Mouse (Mus musculus) myocyte (in vitro differentiated cells): ENCODE results near the gene Hopx. TPM values are rescaled to one million over a fixed set of nuclear protein-coding genes. Genes with fewer than 3 reads are reported as not detected.

Experiments used
- H3K27me3 ChIP-seq: one replicate; pipeline ENCODE4 v1.6.1; 2011; ENCODE audit not compliant: control insufficient read depth, insufficient read depth, insufficient read length
- H3K36me3 ChIP-seq: one replicate; pipeline ENCODE4 v1.6.1; 2011; ENCODE audit not compliant: control insufficient read depth, insufficient read depth
- H3K4me2 ChIP-seq: one replicate; pipeline ENCODE4 v1.6.1; 2011; ENCODE audit warnings: low read depth, control low read depth
- H3K4me3 ChIP-seq: one replicate; pipeline ENCODE4 v1.5.1; 2011; ENCODE audit warnings: mild to moderate bottlenecking, control low read depth, moderate library complexity
- H3K79me2 ChIP-seq: one replicate; pipeline ENCODE4 v1.6.1; 2011; ENCODE audit not compliant: control insufficient read depth, insufficient read depth
- H3ac ChIP-seq: one replicate; pipeline ENCODE4 v1.6.1; 2011; ENCODE audit not compliant: control insufficient read depth, insufficient read length
- CEBPB ChIP-seq: IDR thresholded peaks from 2 replicates; pipeline ENCODE4 v1.6.1; 2011; ENCODE audit warnings: mild to moderate bottlenecking, moderate library complexity; ENCODE audit not compliant: poor library complexity, insufficient read depth, severe bottlenecking
- E2F4 ChIP-seq: IDR thresholded peaks from one replicate; pipeline ENCODE4 v1.6.1; 2011; ENCODE audit warnings: mild to moderate bottlenecking, control low read depth, moderate library complexity; ENCODE audit not compliant: insufficient read depth
- MAX ChIP-seq: IDR thresholded peaks from one replicate; pipeline ENCODE4 v1.6.1; 2011; ENCODE audit warnings: low read depth, mild to moderate bottlenecking, control low read depth
- MYOD1 ChIP-seq, 3 experiments: IDR thresholded peaks; one replicate each; pipeline ENCODE4 v1.6.1; 2011; ENCODE audit warnings: control low read depth in 2 of 3, low read depth in 2 of 3, mild to moderate bottlenecking in 2 of 3, moderate library complexity in 1 of 3; ENCODE audit not compliant: insufficient read length in 2 of 3, control insufficient read depth in 1 of 3
- MYOG ChIP-seq, 3 experiments: IDR thresholded peaks; one replicate each; pipeline ENCODE4 v1.6.1; 2011; ENCODE audit warnings: control low read depth in 2 of 3, low read depth in 2 of 3, mild to moderate bottlenecking in 2 of 3; ENCODE audit not compliant: insufficient read length in 2 of 3, control insufficient read depth in 1 of 3, insufficient read depth in 1 of 3
- POLR2A ChIP-seq: IDR thresholded peaks from one replicate; pipeline ENCODE4 v1.6.1; 2011; ENCODE audit warnings: low read depth, mild to moderate bottlenecking, control low read depth, moderate library complexity; ENCODE audit not compliant: insufficient read length
- POLR2AphosphoS2 ChIP-seq: IDR thresholded peaks from one replicate; pipeline ENCODE4 v1.6.1; 2011; ENCODE audit warnings: low read depth, control low read depth; ENCODE audit not compliant: insufficient read length
- REST ChIP-seq: IDR thresholded peaks from one replicate; pipeline ENCODE4 v1.6.1; 2011; ENCODE audit warnings: mild to moderate bottlenecking, control low read depth, moderate library complexity; ENCODE audit not compliant: insufficient read depth, insufficient read length
- SRF ChIP-seq: IDR thresholded peaks from one replicate; pipeline ENCODE4 v1.6.1; 2011; ENCODE audit warnings: low read depth; ENCODE audit not compliant: control insufficient read depth, insufficient read length
- TCF12 ChIP-seq: IDR thresholded peaks from one replicate; pipeline ENCODE4 v1.6.1; 2011; ENCODE audit warnings: mild to moderate bottlenecking, control low read depth; ENCODE audit not compliant: poor library complexity, insufficient read depth, severe bottlenecking
- TCF3 ChIP-seq: IDR thresholded peaks from one replicate; pipeline ENCODE4 v1.6.1; 2011; ENCODE audit warnings: low read depth, control low read depth; ENCODE audit not compliant: insufficient read length
- USF1 ChIP-seq: IDR thresholded peaks from one replicate; pipeline ENCODE4 v1.6.1; 2011; ENCODE audit warnings: low read depth, mild to moderate bottlenecking, control low read depth, moderate library complexity
- polyA plus RNA-seq: library from polyadenylated mRNA; unstranded; fragments of >200 nt; fragmentation: generic; extraction: Trizol; gene quantifications from one replicate; pipeline ENCODE4 v1.2.1, GENCODE M21; 2012; ENCODE audit warnings: missing spikeins

Gene Hopx
- polyA plus RNA-seq, 1 experiment: 0.68 TPM

DNA sequence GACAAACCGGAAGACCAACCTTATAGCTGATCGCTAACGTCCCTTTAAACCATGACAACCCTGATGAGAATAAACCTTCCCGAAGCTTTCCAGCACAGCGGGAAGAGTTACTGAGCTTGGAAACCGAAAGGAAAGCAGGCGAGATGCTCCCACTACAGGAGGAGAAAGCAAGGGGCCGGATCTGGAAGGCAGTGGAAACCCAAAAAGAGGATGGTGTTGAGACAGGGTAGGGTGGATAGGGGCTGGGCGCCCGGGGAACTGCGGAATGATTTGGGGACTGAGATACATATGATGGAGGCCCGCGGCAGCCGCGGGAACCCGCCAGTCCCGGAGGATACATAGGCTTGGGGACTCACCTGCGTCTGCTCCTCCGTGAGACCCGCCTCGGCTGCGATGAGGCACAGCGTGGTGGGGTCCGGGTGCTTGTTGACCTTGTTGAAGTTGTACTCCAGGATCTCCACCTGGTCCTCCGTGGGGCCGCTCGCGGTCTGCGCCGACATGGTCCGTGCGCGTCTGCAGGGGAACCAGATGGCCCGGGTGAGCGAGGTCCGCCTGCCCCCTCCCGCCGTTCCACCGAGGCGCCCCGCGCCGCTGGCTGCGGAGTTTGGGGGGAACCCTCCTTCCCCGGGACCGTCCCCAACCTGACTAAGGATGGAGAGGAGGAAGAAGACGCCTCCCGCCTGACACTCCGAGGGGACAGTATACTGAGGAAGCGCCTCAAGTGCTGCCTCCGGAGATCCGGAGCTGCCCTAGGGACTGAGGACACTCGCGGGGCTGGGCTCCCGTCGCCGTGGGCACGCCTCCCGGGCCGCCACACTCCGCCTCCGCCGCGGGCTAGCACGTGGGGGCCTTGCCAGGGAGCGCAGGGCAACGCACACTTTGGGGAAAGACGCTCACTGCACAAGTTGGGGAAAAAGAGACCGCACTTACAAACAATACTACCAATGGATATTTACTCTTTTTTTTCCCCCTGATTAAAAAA, 20.1 kb downstream of the Hopx start:
- Histone ChIP-seq H3K79me2 (no peaks in the 10 kb centered on the region), H3ac (peak overlapping the region; percentile 26), H3K27me3 (no peaks in the 10 kb centered on the region), H3K36me3 (no peaks in the 10 kb centered on the region), H3K4me3 (peak overlapping the region; percentile 14), H3K4me2 (peak overlapping the region; percentile 70)
- TF ChIP-seq CEBPB (no peak), E2F4 (no peak), MYOD1 (IDR thresholded peaks at IDR 0.05; ENCODE audit: control insufficient read depth in 1 of 3, insufficient read length in 2 of 3, low read depth in 2 of 3) (no peak), MAX (no peak), POLR2A (no peak), POLR2AphosphoS2 (no peak), REST (no peak), MYOG (IDR thresholded peaks at IDR 0.05; ENCODE audit: control insufficient read depth in 1 of 3, insufficient read depth in 1 of 3, insufficient read length in 2 of 3, low read depth in 2 of 3) (no peak), TCF12 (no peak), USF1 (no peak), TCF3 (no peak), SRF (no peak)

DNA sequence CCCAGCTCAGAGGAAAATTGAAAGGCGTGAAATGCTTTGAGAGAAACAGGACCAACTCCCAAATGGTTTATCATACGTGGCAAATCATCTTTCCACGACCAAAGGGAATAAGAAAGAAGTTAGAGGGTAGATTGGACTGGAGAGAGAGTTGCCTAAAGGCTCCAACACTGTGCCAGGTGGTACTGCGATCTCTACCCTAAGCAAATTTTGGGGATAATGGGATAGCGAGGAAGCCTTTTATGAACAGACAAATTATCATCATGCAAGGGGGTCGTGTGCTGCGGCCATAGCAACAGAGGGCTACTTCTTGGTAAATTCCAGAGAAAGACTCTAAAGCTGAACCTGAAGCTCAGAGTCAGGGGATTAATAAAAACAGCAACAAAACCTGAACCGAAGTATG, 21.0 kb downstream of the Hopx start:
- peak overlapping the region; percentile 14 for H3K4me3 ChIP-seq
- H3K36me3 ChIP-seq: no peaks in the 10 kb centered on the region
- H3K79me2 ChIP-seq: no peaks in the 10 kb centered on the region
- no peak overlapping the region for H3ac ChIP-seq
- H3K27me3 ChIP-seq: no peaks in the 10 kb centered on the region
- TF ChIP-seq CEBPB (no peak), POLR2AphosphoS2 (no peak)
- no peak overlapping the region for H3K4me2 ChIP-seq

DNA sequence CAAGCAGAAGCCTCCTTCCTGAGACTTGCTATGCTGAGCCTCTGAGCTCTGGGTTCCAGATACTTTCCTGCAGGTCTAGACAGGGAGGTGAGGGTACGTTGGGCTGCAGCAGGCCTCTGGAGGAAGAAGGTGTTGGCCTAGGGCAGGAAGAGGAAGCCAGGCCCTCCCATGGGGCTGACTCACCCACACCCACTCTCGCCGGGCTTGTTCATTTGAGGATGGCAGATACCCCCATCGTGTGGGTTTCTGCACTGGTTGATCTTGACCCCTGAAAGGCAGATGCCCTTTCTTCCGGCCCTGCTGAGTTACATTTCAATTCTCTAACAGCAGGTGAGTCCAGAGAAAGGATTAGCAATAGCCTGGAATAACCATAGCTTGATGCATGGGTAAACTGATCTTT, 22.4 kb downstream of the Hopx start:
- Histone ChIP-seq H3K27me3 (no peaks in the 10 kb centered on the region), H3K4me3 (no peak overlapping the region), H3K36me3 (no peaks in the 10 kb centered on the region), H3ac (no peak overlapping the region), H3K79me2 (no peaks in the 10 kb centered on the region), H3K4me2 (no peak overlapping the region)
- TF ChIP-seq SRF (no peak), E2F4 (no peak), REST (no peak), TCF3 (no peak), POLR2A (no peak), CEBPB (no peak), USF1 (no peak)

DNA sequence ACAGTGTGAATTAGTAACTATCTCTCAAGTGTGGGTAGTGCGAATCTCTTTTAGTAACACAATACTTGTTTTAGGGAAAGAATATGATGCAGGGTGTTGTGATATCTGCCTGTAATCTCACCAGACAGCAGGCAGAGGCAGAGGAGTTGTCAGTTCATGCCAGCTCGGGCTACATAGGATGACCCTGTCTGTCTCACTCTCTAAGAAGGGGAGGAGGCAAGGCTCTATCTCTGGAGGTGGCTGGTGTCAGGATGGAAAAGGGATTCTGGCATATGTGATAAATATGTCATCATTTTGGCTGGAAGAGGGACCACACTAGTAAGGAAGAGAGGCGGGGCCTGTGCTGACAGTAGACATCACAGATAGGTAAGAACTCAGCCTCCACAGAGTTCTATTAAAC, 23.0 kb downstream of the Hopx start:
- H3K79me2 ChIP-seq: no peaks in the 10 kb centered on the region
- no peaks in the 10 kb centered on the region for H3K27me3 ChIP-seq
- no peaks in the 10 kb centered on the region for H3K36me3 ChIP-seq
- no peak for TF ChIP-seq CEBPB
- TF ChIP-seq TCF12: no peak
- no peak for TF ChIP-seq USF1
- TF ChIP-seq MAX: no peak
- no peak for TF ChIP-seq TCF3
- no peak for TF ChIP-seq POLR2A
- TF ChIP-seq POLR2AphosphoS2: no peak
- no peak for TF ChIP-seq REST
- TF ChIP-seq SRF: no peak
- no peak for TF ChIP-seq MYOG (IDR thresholded peaks at IDR 0.05; ENCODE audit: control insufficient read depth in 1 of 3, insufficient read depth in 1 of 3, insufficient read length in 2 of 3, low read depth in 2 of 3)
- no peak overlapping the region for H3K4me2 ChIP-seq
- H3ac ChIP-seq: no peak overlapping the region
- no peak overlapping the region for H3K4me3 ChIP-seq

DNA sequence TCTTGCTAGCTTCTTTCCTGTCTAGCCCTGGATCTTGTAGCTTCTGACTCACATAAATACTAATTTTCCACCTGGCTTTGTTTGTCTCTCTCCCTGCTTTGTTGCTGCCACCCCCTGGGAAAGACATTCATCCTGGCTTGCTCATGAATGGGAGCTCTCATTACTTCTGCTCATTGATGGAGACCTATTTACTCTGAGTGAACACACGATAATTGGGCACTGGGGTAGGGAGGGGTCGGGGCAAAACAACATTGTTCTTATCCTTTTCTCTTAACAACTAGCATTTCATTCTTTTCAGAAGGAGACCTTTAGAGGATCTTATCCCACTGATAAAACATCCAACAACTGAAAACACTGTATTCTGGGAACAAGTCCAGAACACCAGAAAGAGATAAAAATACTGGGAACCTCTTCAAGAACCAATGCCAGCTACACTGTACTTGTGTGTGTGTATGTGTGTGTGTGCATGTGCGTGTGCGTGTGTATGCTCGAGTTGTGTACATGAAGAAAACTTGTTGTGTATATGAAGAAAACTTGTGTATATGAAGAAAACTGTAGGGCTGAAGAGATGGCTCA, 24.3 kb downstream of the Hopx start:
- H3K4me3 ChIP-seq: no peak overlapping the region
- TF ChIP-seq E2F4 (no peak), POLR2A (no peak), POLR2AphosphoS2 (no peak), MYOG (IDR thresholded peaks at IDR 0.05; ENCODE audit: control insufficient read depth in 1 of 3, insufficient read depth in 1 of 3, insufficient read length in 2 of 3, low read depth in 2 of 3) (no peak)
- no peaks in the 10 kb centered on the region for H3K27me3 ChIP-seq
- no peaks in the 10 kb centered on the region for H3K36me3 ChIP-seq
- H3ac ChIP-seq: no peak overlapping the region
- H3K79me2 ChIP-seq: no peaks in the 10 kb centered on the region
- no peak overlapping the region for H3K4me2 ChIP-seq
